Mouse (Mus musculus) gastrocnemius, postnatal 10 days (tissue): ENCODE data around the gene Lama4. TPM values are rescaled to one million over a fixed set of nuclear protein-coding genes. Genes with fewer than 3 reads are reported as not detected.

ENCODE experiments used
- DNase-seq: peaks from one replicate; pipeline ENCODE4 v3.0.0; 2021; ENCODE audit warnings: mixed read lengths
- total RNA-seq, 2 experiments: library from RNA; stranded (reverse); gene quantifications; 2 replicates each; pipeline ENCODE4 v1.2.3; 2021

The Lama4 gene
- total RNA-seq, 2 experiments from 2014 or later: 99.0 to 129 TPM

DNA sequence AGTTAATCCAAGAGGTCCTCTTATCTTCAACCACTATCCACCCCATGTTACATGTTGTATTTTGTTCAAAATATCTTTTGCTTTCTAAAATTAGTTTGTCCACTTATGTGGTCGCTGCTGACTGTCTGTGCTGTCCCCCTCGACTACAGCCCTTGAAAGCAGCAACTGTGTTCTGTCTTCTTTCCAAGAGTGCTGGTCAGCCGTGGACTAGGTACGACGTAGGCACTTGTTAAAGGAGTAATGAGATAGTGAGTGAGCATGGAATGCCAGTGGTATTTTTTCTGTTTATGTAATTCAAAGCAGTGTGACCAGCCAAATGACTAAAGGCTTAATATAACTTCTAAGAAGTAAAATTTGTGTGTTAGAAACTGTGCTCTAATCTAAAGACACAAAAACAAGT lies 90.7 kb downstream of the Lama4 start:
- DNase-seq: no peak

DNA sequence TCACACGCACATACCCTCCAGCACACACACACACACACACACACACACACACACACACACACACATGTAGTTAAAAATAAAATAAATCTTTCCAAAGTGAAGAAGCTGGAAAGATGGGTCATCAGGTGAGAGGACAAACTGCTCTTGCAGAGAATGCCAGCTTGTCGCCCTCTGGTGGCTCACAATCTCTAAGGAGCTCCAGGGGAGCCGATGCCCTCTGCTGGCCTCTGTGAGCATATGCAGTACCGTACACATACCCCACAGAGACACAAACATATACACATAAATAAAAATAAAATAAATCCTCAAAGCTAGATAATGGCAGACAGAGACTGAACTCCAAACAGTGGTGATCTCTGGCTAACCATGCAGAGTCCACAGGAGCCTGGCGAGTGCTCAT lies 99.4 kb downstream of the Lama4 start:
- peak; percentile 34 for DNase-seq

GRCm38 (mm10) chr10:39065449-39065848 lies 100.1 kb downstream of the Lama4 start:
- no peak for DNase-seq

DNA sequence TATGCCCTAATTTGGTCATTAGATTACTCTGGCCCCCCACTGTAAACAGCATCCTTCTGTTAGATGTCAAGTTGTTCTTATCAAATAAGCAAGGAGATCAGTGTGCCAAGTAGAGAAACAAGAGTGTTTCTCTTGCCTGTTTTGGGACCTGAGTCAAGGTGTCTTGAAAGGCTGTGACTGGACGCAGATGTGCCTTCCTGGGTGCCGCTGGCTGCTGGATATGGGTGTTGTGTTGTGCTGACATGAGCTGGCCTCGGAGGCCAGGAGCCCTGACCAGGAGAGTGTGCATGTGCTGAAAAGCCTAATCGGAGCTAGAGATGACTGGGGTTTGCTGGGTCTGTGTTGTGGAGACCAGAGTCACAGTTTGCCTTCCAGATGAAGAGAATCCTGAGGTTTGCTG lies 100.7 kb downstream of the Lama4 start:
- DNase-seq: no peak

GRCm38 (mm10) chr10:39066962-39067361 lies 101.6 kb downstream of the Lama4 start:
- peak; percentile 77 for DNase-seq

DNA sequence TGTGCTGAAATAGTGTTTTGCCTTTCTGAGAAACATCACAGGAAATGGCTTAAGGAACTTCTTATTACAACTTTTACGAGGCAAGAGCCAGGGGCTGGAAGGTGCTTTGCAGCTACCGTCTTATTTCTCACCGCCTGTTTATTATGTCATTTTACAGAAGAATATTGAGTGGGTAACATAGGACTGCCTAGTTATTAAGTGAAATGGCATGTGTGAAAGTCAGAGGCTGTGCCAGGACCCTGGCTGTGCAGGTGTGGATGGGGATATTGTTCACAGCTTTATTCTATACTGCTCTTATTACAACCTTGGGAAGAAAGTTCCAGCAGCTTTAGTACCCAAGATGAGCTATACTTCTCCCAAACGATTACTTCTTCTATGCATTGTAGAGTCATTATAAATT lies 106.7 kb downstream of the Lama4 start:
- DNase-seq: no peak

- peak; percentile 44 for DNase-seq
These were observed 131.7 kb downstream of the Lama4 start for GRCm38 (mm10) chr10:39096981-39097380.

- DNase-seq: no peak
These were observed 133.4 kb downstream of the Lama4 start for GRCm38 (mm10) chr10:39098746-39099145.

DNA sequence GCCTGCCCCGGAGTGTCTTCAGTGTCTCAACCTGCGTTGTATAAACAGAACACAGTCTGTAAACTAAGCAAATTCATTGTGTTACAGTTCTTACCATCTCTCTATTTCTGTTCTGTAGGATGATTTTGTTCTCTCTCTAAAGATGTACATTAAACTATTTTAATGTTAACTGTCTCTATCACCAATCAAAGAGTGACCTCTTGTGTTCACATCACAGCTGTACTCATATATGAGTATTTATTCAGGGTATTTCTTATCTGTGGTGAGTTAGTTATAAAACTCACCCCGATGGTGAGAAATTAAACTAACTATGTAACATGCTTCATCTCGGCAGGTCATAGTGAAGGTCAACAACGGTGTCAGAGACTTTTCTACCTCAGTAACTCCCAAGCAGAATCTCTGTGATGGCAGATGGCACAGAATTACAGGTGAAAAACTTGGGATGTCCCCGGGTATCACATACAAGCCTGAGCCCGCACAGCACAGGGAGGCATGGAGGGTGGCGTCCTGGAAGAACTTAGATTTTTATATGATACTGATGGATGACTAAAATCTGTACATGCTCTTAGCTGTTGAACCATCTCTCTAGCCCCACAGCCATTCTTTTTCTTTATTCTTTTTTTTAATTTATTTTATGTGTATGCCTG lies 139.6 kb downstream of the Lama4 start:
- no peak for DNase-seq

DNA sequence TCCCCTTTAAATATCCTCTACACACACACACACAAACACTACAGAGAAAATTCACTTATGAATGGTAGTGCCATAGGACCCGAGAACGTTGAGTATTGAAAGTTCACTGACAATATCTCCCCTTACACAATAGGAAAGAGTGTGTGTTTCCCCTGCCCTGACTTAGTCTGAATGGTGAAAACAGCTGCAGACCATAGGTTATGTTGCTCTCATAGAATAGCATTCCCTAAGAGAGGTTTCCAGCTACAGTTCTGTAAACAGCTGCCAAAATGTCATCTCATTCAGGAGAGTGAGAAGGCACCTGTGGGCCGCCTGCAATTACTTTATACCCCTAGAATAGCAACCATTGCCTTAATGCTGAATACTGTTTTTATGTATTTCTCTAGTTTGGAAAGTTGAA lies 141.1 kb downstream of the Lama4 start:
- no peak for DNase-seq

DNA sequence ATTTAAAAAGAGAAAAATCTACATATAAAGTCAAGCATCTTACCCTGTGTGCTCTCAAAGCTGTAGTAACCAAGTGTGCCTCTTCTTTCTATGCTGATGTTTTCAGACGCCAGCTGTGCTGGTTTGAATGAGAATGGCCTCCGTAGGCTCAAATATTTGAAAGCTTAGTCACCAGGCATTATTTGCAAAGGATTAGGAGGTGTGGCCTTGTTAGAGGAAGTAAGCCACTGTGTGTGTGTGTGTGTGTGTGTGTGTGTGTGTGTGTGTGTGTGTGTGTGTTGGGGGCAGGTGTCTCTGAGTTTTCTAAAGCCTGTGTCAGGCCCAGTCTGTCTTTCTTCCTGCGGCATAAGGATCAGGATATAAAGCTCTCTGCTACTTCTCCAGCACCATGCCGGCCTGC lies 141.6 kb downstream of the Lama4 start:
- DNase-seq: no peak

DNA sequence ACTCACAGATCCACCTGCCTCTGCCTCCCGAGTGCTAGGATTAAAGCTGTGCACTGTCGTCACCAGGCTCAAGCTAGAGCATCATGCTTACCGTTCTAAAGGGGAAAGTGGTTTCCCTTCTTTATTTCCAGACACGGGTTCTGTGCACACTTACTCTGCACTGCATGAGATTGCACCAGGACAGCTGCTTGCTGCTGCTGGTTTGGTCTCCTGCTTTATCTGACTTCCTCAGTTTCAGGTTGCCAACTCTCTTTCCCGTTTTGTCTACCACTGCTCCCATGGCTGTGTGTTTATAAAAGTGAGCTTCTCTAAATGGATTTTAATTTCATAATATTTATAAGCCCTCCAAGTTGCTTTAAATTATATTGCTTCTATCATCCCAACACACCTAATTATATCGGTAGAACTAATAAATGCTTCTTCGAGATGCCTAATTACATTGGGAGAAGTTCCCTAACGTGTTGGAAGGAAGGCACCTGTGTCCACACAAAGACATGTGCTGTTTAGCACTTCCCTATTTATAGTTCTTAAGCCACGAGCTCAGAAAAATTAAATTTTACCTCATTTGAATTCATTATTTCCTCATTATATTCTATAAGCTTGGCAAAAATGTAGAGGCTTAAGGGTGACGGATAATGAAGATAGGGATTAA lies 143.6 kb downstream of the Lama4 start:
- no peak for DNase-seq

DNA sequence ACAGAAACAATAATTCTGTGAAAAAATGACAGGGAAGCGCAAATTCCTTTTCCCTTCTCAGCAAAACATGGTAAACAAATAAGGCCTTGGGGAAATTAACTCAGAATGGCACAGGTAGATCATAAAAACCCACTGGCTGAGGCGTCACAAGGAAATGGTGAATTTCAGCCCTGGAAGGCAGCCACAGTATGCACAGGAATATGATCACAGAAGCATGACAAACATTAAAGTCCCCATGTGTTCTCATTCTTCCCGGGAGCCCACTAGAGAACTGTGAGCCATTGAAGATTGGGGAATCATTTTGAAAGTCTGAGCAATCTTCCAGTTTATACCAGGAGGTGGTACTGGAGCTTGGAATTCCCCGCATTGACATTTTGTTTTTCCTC lies 144.2 kb downstream of the Lama4 start:
- no peak for DNase-seq

DNA sequence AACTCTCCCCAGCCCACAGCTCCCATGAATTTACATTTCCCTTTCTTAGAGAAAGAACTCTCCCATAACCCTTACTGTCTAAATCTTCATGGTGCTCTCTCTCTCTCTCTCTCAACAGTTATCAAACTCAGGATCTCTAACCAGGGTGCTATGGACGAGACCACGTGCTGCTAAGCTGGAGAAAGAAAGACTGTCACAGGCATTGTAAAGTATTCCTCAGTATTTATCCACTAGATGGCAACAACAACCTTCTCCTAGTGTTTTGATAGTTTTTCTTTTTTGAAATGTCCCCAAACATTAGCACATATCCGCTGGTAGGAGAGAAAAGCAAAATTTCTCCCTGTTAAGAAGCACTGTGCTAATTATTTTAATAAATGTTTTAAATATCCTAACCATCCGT lies 156.1 kb downstream of the Lama4 start:
- no peak for DNase-seq

GRCm38 (mm10) chr10:39133462-39134310 lies 168.4 kb downstream of the Lama4 start, which contains the start of the genes Fam229b and Tube1:
Fam229b (minus strand) TSS chr10:39133914.
Tube1 (plus strand) TSS chr10:39133976.
- DNase-seq: peak; percentile 79

- DNase-seq: no peak
These were observed 172.5 kb downstream of the Lama4 start for GRCm38 (mm10) chr10:39137766-39138165.

DNA sequence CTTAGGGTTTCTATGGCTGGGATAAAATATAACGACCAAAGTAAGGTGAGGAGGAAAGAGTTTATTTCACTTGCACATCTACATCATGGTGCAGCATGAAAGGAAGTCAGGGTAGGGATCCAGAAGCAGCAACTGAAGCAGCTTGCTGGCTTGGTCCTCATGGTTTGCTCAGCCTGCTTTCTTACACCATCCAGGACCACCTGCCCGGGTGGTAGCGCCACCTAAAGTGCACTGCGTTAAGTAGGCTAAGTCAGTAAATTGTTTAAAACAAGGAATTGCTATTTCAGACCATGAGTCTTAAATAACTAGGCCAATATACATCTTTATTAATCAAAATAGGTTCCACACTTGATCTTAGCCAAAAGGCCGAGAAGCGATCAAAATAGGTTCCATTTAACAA lies 173.4 kb downstream of the Lama4 start:
- DNase-seq: no peak

DNA sequence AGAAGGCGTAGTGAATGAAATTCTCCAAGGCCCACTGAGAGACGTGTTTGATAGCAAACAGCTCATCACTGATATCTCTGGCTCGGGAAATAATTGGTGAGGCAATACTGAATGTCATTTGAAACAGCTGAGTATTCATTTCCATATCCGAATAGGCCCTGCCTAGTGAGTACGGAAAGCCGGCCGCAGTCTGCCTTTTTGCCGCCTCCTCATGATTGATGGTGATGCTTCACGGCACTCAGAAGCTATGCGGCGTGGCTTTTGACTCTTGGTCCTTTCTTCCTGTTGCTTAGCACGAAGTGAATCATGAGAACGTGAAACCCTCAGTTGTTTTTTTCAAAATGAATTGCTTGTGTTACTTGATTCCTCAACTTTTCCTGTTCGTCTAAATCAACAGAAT lies 175.5 kb downstream of the Lama4 start:
- DNase-seq: no peak

DNA sequence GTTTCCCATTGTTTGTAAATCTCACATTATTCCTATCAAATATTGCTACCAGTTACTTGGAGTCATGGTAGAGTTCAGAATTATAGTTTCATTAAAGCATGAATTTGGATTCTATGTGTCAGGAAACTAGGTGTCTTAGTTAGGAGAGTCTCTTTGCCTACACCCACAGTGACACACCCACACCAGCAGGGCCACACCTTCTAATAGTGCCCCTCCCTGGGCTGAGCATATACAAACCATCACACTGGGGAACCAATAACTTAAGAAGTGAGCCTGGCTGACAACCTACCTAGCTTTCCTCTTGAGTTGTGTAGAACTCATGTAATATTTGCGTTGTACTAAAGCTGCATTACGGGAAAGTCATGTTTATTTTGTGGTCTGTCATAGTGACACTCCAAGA lies 176.1 kb downstream of the Lama4 start:
- DNase-seq: no peak

GRCm38 (mm10) chr10:39142216-39142615 lies 176.9 kb downstream of the Lama4 start:
- no peak for DNase-seq

- no peak for DNase-seq
These were observed 191.4 kb downstream of the Lama4 start for GRCm38 (mm10) chr10:39156719-39157118.

- no peak for DNase-seq
These were observed 192.0 kb downstream of the Lama4 start for GRCm38 (mm10) chr10:39157321-39157720.

GRCm38 (mm10) chr10:39158306-39158705 lies 193.0 kb downstream of the Lama4 start:
- DNase-seq: no peak
